Mouse (Mus musculus): ENCODE measurements around the gene Saal1.

DNA sequence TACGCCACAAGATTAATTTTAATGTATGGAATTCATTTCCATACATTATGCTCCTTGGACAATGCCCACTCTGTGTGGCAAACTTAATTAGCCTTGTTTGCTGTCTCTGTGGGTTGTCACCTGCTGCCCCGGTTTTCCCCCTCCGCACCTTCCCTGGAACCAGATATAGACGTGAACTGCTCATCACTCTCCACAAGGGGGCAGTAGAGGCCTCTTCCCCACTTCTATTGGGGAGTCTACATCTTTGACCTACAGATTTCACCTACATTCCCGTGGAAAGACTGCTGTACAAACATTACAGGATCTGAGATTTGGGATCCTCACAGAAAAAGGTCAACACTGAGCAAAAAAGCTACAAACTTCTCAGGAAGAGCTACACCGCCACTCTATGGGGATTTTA lies 4.0 kb upstream of the Saal1 start:
- TF ChIP-seq CTCF (IDR thresholded peaks at IDR 0.05; ENCODE audit: low read depth, low read length) (peak; percentile 78), POLR2A (IDR thresholded peaks at IDR 0.05; ENCODE audit: extremely low read depth, insufficient read depth, low read length) (no peak)
